Mouse (Mus musculus): ENCODE data around the gene Serpinf2.
A peak's percentile ranks its signal among the peaks of the same experiment; 100 is the strongest.

Serpinf2 gene

DNA sequence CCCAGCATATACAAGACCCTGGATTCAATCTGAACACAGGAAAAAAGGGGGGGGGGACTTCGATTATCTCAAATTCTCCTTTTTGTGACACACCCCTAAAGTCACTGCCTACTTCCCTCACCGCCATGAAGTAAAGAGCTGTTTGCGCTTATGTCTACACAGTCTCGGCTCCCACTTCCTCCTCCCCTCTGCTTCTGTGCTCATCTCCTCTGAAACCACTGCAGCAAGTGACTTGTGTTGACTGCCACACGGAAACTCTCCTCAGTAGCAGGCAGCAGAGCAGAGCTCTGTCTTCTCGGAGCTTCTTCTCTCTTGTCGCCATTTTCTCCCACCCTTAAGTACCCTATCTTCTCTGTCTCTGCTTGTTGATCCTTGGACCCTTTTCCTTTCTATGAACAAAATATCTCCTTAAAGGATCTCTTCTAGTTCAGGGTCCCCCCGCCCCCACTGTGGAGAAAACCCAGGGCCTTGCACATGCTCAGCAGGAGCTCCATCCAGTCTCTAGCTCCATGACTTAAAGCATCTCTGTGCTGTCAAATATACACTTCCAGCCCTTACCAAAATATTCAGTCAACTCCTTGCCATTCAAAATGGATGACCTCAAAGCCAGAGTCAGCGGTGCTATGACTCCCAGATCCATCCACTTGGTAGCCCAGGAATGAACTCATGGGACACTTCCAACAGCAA is 10.2 kb downstream of the Serpinf2 start:
- no peak for DNase-seq (ENCODE audit: low spot score in 2 of 2)

DNA sequence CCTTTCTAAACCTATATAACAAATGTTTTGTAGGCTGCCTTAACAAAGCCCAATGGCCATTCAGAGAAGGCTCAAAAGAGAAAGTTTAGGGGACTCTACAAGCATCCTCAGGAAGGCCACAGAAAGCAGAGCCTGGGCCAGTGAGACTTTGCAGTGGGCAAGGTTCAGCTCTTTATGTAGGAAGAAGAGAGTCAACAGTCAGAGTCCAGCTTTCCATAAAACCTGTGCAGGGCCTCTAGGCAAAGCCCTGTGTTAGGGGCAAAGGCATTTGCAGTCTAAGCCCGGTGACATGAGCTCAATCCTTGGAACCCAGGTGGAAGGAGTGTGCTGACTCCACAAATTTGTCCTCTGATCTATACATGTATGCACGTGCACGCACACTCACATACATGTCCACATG is 14.9 kb downstream of the Serpinf2 start:
- no peak for DNase-seq (ENCODE audit: low spot score in 2 of 2)

DNA sequence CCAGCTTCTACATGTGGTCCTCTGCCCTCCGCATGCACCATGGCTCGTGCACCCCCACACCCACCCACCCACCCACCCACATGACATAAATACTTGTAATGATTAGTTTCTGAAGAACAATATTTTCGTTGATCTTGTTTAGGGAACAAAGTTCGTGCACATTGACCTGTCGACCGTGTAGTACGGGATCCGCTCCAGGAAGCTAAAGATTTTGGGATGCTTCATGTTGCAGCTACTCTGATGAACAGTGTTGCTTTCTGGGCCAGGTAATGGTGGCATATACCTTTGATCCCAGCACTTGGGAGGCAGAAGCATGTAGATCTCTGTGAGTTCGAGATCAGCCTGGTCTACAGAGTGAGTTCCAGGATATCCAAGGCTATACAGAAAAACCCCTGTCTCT is 15.4 kb downstream of the Serpinf2 start:
- no peak for DNase-seq (ENCODE audit: low spot score in 2 of 2)

DNA sequence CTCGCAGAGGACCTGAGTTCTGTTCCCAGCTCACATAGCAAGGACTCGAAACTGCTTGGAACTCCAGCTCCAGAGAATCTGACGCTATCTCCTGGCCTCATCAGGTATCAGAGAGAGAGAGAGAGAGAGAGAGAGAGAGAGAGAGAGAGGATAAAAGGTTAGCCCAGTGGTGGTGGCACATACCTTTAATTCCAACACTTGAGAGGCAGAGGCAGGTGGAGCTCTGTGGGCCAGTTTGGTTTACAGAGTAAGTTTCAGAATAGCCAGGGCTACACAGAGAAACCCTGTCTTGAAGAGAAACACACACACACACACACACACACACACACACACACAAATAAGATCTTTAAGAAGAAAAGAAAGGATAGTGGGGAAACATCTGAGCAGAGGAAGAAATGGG is 16.3 kb downstream of the Serpinf2 start:
- no peak for DNase-seq (ENCODE audit: low spot score in 2 of 2)

DNA sequence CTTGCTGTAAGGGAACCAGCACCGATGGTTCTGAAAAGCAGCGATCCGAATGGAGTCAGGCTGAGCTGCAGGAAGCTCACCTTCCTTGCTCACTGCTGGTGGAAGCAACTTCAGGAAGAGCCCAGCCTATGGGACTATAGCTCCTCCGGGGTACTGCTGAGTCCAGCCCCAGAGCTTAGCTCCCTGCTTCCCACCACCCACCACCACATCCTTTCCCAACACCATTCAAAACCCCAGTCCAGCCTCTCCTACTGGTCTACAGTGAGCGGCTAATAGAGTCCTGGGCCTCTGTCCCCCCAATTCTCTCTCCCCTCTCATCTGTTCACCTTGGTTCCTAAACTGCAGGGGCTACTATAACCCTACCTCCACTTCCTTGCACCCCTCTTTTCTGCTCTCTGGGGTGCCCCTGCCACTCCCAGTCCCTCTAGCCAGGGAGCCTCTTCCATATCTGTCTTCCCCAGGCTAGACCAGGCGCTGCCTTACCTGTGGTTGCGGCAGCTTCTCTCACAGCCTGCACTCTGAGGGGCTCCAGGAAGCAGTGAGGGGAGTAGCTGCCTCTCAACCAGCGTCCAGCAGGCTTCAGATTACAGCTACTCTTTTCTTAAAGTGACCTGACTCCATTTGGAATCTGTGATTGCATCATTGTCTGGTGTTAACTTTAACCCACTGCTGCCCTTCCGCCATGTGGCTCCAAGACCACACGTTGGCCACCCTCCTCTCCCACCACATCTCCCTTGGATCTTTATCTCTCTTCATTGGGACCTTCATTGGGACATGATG is 17.2 kb downstream of the Serpinf2 start, which contains the start of gene Serpinf1:
Gene Serpinf1, minus strand, starts transcription at position 689 of the 780 bp plus-strand sequence.
- no peak for DNase-seq (ENCODE audit: low spot score in 2 of 2)

DNA sequence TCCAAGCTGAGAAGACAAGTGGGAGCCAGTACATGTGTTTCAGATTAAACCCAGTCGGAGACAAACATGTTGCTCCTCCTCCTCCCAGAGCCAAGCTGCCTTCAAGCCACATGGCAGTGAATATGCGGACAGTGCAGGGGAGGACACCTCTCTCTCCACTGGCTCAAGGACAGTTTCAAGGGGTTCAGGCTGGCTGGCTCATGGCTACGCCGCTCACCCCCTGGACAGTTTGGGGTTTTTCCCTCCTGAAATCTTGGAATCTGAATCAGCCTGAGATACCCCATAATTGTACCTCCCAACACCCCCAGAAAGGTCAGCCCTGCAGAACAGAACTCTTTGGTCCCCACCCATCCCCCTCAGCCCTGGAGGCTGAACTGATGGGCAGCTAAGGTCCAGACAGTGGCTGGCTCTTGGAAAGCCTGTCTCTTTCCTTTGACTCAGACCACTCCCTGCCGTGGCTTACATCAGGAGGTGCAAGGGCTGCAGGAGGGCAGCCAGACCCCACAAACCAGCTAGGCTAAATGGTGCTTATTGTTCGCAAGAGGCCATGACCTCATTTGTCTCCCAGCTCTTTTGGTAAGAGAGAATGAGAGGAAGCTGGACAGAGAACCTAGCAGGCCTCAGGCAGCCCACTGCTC is 17.9 kb downstream of the Serpinf2 start:
- no peak for DNase-seq (ENCODE audit: low spot score in 2 of 2)

DNA sequence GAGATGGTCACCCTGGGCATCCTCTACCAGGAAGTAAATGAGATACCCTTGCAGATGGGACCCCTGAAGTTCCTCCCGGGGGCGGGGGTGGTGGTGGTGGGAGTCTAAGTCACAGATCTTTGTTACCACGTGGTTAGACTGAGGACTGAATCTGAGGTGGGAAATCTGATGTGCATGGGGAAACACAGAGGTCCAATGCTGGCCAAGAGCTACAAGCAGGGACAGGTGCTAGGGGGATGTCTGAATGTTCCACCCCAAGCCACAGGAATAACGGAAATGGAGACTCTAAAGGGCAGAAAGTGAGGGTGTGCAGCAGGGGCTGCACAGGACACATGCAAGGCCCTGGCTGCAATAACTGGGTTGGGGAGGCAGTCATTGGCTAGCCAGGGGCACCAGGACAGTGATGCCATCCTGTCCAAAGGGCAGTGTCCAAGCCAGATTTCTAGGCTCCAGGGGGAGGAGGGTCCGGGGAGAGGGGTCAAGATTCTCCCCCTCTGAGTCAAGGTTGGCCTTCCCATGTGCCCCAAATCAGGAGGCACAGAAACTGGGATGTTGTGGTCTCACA is 18.5 kb downstream of the Serpinf2 start:
- no peak for DNase-seq (ENCODE audit: low spot score in 2 of 2)

DNA sequence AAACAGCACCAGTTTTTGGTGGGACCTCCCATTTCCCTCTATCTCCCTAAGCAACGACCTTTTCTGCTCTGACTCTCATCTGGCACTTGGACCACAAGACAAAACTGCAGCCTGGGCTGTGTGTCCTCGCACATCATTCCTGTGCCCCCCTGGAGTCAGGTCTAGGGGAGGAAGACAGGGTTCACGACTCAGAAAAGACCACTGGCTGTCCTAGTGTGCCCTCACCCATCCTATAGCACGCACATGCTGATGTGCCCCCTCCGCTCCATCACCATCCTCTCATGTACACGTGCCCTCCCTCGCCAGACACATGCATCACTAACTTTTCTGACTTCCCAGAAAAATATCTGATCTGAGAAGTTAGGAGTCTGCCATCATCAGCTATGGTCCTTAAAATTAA is 19.4 kb downstream of the Serpinf2 start:
- DNase-seq (ENCODE audit: low spot score in 2 of 2), result no peak

DNA sequence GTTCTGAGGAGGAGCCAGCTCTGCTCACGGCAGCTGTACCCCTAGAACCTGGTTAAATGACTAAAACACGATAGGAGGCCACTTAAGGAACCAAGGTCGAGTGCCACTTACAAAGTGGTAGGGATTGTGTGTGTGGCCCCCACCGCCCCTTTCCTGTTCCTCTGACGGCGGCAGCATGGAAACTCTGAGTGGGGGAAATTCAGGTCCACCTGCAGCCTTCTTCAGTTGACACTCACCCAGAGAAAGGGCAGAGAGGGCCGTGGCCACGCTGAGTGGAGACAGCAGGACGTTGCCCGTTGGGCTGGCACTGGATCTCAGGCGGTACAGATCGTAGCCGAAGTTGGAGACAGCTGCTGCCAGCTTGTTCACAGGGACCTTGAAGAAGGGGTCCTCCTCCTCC is 23.4 kb downstream of the Serpinf2 start:
- DNase-seq (ENCODE audit: low spot score in 2 of 2), result no peak

DNA sequence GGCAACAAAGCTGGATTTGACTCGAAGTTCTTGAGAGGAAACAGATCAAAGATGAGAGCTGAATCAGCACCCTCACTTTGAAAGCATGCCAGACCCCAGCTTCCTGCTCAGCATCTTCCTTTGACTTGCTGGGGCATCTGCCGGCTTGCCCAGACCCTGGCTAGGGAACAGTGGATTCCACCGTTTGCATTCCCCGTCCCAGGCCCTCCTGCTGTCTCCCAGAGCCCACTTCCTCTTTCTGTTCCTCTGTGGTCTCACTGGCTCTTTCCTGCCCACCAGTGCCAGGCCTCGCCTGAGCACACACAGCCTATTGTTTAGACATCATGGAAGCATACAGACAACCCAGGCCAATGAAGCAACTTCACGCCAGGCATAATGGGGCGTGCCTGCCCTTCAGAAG is 24.3 kb downstream of the Serpinf2 start:
- DNase-seq (ENCODE audit: low spot score in 2 of 2), result no peak

DNA sequence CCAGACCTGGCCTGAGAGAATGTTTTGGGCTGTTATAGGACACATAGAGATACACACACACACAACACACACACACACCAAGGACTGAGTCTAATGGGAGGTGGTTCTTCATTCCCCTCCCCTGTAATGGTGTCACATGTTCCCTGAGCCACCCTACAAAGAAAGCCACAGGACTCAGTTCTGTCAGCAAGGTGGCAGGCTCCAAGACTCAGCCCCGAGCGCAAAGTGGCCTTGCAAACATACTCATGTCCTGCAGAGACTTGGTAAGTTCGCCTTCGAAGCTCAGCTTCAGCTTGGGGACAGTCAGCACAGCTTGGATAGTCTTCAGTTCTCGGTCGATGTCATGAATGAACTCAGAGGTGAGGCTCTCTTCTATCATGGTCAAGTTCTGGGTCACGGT is 28.8 kb downstream of the Serpinf2 start:
- DNase-seq (ENCODE audit: low spot score in 2 of 2), result no peak

DNA sequence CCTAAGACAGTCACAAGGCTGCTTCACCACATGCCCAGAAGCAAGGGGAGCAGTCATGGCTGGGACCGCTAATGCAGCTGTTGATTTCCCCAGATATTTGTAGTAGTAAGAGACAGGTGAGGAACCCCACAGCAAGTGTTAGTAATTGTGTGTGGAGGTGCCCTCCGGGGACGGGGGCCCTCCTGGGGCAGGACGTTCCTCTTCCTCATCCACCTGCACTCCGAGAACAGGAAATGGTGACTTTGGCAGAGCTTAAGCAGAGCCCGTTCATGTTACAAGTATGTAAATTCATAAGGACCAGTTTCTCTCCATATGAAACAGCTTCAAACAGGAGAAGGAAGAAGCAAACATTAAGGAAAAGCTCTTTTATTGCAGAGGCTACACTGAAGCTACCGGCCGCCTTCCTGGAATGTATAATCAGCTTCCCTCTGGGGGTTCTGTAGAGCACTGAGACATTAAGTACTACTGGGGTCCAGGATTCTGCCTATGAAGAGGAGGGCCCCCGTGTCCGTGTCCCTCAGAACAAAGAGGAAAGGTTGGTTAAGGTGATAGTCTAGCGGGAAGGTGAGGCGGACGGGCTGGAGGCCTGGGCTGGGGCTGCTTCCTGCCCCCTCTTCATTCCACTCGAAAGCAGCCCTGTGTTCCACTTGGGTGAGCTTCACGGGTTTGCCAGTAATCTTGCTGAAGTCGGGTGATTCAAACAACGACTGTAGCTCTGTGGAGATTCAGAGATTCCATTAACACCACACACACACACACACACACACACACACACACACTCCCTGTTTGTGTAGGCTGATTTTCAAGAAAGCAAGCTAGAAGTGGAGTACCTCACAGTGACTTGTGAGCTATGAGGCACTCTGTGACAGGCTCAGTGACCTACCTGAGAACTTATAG is 29.5 kb downstream of the Serpinf2 start:
- no peak for DNase-seq (ENCODE audit: low spot score in 2 of 2)

DNA sequence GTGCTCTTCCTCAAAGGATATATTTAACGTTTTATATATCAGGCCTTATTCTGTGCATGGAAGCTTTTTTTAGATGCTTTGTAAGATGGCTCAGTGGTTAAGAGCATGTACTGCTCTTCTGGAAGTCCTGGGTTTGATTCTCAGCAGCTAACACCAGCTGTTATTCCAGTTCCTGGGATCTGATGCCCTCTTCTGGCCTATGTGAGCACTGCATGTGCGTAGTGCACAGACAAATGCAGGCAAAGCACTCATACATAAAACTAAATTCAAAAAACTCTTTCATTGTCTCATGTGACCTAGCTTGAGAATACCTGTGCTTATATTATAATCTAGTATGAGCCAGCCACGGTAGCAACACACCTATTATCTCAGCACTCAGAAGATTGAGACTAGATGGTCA is 32.5 kb downstream of the Serpinf2 start:
- no peak for DNase-seq (ENCODE audit: low spot score in 2 of 2)

DNA sequence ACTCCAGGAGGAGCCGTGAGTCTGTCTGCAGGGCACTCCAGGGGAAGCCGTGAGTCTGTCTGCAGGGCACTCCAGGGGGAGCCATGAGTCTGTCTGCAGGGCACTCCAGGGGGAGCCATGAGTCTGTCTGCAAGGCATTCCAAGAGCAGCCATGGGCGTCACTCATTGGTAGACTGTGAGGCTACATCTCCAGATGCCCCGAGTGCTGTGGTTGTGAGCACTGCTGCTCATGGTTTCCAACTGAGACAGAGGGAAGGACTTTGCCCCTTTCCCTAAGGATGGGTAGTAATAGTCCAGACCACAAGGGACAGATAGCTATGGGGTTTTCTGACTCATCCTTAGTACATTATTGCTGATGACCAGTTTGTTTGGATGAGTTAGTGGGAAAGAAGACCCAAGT is 33.3 kb downstream of the Serpinf2 start:
- no peak for DNase-seq (ENCODE audit: low spot score in 2 of 2)

DNA sequence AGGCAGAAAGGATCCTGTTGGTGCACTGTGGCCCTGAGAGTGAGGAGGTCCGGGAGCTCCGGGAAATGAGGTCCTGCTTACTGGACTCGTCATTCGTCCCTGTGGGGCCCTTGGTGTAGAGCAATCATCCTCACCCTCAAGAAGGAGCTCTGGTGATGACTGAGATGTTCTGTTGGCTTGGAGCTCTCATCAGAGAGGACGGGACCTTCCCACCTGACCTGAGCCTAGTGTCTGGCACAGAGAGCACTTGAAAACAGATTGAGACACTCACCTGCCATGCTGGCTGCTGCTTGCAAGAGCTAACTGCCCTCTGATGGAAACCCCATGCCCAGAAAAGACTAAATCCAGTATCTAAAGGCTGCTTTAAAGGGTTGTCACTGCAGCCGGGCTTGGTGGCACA is 34.6 kb downstream of the Serpinf2 start:
- no peak for DNase-seq (ENCODE audit: low spot score in 2 of 2)

DNA sequence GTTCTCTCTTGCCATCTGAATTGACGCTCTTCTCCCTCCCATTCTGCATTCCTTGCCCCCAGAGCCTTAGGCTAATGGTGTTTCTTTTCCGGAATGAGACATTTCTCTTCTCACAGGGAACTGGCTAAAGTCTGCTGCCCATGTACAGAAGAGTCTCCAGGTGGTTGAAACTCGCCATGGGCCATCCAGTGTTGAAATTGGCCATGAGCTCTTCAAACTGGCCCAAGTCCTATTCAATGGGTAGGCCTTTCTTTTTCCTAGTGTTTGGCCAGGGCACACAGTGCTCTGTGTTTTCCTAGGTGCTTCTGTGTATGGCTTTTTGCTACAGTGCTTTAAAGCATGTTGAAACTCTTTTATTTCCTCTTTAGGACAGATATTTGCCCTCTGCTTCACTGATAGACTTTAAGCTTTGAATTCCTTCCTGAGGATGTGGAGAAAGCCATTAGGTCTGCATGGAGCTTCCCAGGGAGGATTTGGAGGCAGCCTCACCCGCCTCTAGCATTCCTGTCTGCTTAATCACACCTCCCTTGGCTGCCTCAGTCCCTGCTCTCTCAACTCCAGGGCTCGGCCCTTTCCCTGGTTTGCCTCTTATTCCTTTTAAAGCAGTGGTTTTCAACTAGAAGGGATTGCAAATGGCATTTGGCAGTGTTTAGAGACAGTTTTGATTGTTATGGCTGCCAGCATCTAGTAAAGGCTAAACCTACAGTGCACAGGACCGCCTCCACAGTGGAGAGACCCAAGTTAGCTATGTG is 35.9 kb downstream of the Serpinf2 start:
- DNase-seq (ENCODE audit: low spot score in 2 of 2), result no peak

DNA sequence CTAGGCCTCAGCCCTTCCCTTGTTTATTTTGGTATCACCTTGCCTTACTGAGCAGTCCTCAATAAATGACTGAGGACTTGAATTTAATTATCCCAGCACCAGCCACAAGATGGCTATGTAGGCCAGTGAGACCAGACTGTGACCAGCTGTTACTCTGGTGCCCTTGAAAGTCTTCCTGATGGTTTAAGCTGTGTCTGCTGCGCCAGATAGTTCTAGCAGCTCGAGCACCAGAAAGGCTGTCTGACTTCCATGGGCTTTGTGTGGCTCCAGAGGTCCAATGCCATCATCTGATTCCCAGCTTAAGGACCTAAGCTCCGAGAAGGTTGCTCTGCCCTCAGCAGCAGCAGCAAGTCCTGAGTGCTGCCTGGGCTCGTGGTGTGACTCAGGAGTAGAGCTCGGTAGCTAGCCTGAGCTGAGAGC is 37.1 kb downstream of the Serpinf2 start:
- DNase-seq (ENCODE audit: low spot score in 2 of 2), result peak in 1 of 2 experiments; percentile 12

DNA sequence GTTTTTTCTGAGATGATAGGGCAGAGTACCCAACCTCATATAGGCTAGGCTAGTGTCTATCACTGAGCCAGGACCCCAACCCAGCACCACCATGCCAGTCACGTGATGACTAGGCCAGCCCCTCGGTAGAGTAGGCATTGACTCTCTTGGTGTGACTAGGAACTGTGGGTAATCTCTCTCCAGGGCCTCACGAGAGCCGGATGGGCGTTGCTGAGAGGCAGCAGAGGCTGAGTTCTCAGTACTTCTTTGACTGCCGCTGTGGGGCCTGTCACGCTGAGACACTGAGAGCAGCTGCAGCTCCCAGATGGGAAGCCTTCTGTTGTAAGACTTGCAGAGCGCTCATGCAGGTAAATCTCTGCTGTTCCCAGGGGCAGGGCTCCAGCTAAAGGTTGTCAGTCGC is 39.3 kb downstream of the Serpinf2 start:
- no peak for DNase-seq (ENCODE audit: low spot score in 2 of 2)

DNA sequence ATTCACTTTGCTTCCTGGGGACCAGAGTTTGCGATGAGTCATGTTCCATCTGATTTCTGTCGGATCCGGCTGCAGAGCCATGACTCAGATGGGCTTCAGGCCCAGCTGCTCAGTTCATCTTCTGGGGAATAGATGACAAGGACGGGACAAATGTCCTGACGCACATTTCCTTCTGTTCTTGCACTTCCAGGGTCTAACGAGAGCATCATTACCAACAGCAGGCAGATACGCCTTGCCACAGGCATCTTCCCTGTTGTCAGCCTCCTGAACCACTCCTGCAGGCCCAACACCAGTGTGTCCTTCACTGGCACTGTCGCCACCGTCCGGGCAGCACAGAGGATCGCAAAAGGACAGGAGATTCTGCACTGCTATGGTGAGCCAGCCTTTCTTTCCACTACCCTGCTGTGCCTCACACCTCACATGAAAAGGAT is 40.0 kb downstream of the Serpinf2 start:
- peak; percentile 34 to 60 for DNase-seq (ENCODE audit: low spot score in 2 of 2)

DNA sequence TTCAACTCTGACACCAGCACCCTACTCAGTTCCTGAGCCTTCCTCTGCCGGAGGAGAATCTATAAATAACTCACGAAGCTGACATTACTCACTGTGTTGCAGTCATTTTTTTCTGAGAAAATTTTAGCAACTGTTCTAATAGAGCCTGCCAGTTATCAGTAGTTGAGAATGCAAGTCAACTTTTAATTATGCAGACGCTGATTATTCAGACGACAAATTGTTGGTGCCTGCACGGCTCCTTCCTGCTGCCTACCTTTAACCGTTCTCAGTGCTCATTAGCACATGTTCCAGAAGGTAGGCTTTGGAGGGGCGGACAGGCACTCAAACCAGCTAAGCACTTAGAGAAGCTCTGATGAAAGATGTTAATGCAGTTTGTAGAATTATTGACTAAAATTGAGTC is 41.9 kb downstream of the Serpinf2 start:
- no peak for DNase-seq (ENCODE audit: low spot score in 2 of 2)

DNA sequence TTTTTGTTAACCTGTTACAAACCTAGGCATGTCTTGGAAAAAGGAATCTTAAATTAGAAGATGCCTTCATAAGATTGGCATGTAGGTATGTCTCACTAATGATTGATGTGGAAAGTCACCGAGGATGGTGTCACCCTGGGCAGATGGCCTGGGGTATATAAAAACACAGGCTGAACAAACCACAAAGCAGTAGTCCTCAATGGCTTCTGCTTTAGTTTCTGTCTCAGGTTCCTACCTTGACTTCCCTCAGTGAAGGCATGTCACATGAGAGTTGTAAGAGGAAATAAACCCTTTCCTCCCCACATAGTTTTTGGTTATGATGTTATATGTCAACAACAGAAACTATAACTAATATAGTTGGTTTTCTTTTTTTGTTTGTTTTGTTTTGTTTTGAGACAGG is 43.8 kb downstream of the Serpinf2 start:
- no peak for DNase-seq (ENCODE audit: low spot score in 2 of 2)

Data from right cerebral cortex, postnatal 36 days (tissue).